12 mouse cellular contexts compared by ENCODE assay signal in the genomic region with DNA sequence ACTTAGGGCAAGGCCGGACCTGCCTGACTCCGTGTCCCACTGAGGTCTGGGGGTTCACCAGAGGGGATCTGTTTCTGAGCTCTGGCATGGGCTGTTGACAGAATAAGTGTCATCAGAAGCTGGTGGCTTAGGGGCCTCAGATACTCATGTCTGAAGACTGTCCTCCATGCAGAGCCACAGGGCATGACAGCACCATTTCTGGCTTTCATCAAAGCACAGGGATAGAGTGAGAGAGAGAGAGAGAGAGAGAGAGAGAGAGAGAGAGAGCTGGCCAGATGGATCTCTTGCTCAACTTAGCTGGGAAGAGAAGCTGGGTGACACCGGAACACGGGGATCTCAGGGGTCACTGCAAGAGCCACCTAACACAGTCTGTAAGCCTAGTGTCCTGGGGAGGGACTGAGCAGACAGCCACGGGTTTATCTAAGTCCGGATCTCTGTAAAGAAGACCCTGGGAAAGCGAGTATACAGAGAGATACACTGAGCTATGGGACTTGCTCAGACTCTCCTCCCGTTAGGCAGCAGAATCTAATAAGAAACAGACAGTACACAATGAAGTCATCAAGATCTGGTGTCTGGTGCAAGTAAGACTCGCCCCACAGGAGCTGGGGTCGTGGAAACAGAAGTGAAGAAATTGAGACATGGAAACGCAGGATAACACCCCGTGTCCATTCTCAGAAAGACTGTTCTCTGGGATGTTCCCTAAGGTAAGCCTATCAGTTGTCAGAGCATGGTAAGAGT. TPM values are rescaled to one million over a fixed set of nuclear protein-coding genes. Genes with fewer than 3 reads are reported as not detected.
A peak's percentile ranks its signal among the peaks of the same experiment; 100 is the strongest.
DNase-seq lines count a peak whose midpoint lies in the region; ATAC-seq and TF ChIP-seq lines count a peak whose summit lies in the region.
"Had no signal": no experiment of that assay in that cellular context is flagged by ENCODE, and none has a peak within 500 bp of the region (broad histone marks: within the 10 kb centered on the region; RNA-seq: fewer than 3 reads in every experiment).

No protein-coding gene starts in this region.

- no peaks in the 10 kb centered on the region for H3K36me3 ChIP-seq in heart, embryonic 11.5 days (ENCODE audit: control insufficient read depth, insufficient read depth, low read length)
- H3K36me3 ChIP-seq in lung, embryonic 14.5 days (ENCODE audit: insufficient read depth) = no peaks in the 10 kb centered on the region
- no peaks in the 10 kb centered on the region for H3K36me3 ChIP-seq in embryonic facial prominence, embryonic 15.5 days
- H3K36me3 ChIP-seq in stomach, embryonic 14.5 days (ENCODE audit: control insufficient read depth, insufficient read depth, low read length) = no peaks in the 10 kb centered on the region
- H3K36me3 ChIP-seq in kidney, adult 2 months (ENCODE audit: control insufficient read depth, insufficient read depth, low read length) = no peaks in the 10 kb centered on the region

- DNase-seq in heart, adult 9 months (ENCODE audit: low spot score in 2 of 2) = no peak
- DNase-seq in lung, embryonic 14.5 days = no peak
- DNase-seq in lung, adult 2 months = no peak
- no peak for DNase-seq in retina, postnatal 1 day
- no peak for DNase-seq in kidney, adult 2 months
- DNase-seq: kidney, postnatal 14 days; lung, postnatal 10 days had no signal

- no peak overlapping the region for H3K4me3 ChIP-seq in heart, embryonic 11.5 days (ENCODE audit: low read depth, low read length)
- H3K4me3 ChIP-seq in lung, embryonic 14.5 days (ENCODE audit: low read depth, low read length) = no peak overlapping the region
- H3K4me3 ChIP-seq in lung, adult 2 months (replicated peaks; ENCODE audit: extremely low read depth, low read depth, low read length) = no peak overlapping the region
- H3K4me3 ChIP-seq in embryonic facial prominence, embryonic 15.5 days (replicated peaks) = no peak overlapping the region
- no peak overlapping the region for H3K4me3 ChIP-seq in stomach, embryonic 14.5 days (ENCODE audit: low read depth, low read length)
- H3K4me3 ChIP-seq in kidney, adult 2 months (ENCODE audit: insufficient read depth, low read depth, low read length) = no peak overlapping the region
- H3K4me3 ChIP-seq: myocyte had no signal

- 0 out of 2 replicates have a peak, but pooled peaks have one; percentile 20 for ATAC-seq in heart, embryonic 11.5 days (replicated peaks; ENCODE audit: insufficient number of reproducible peaks, low FRiP score, low TSS enrichment)
- no peak for ATAC-seq in lung, embryonic 14.5 days (ENCODE audit: insufficient read depth)
- ATAC-seq in embryonic facial prominence, embryonic 15.5 days (ENCODE audit: insufficient number of reproducible peaks, low FRiP score, low TSS enrichment, low read depth) = no peak
- 0 out of 2 replicates have a peak, but pooled peaks have one; percentile 20 for ATAC-seq in stomach, embryonic 14.5 days (ENCODE audit: insufficient number of reproducible peaks, insufficient read depth, low FRiP score, low read depth)

- TF ChIP-seq CTCF in lung, embryonic 14.5 days (IDR thresholded peaks at IDR 0.05; ENCODE audit: low read depth) = no peak
- no peak for TF ChIP-seq CTCF in lung, adult 2 months (IDR thresholded peaks at IDR 0.05; ENCODE audit: insufficient read depth, low read length)
- no peak for TF ChIP-seq CTCF in kidney, adult 2 months (conservative IDR thresholded peaks at IDR 0.05; ENCODE audit: insufficient read depth, insufficient read length, low read depth, low read length)

- WGBS in heart, embryonic 11.5 days (ENCODE audit: insufficient replicate concordance) = 39% methylated on average over 12 of the region's 12 CpGs
- WGBS in lung, embryonic 14.5 days = 54% methylated on average over 12 of the region's 12 CpGs
- WGBS in lung, adult 2 months = 62% methylated on average over 12 of the region's 12 CpGs
- WGBS in embryonic facial prominence, embryonic 15.5 days = 32% methylated on average over 12 of the region's 12 CpGs
- 49% methylated on average over 12 of the region's 12 CpGs for WGBS in stomach, embryonic 14.5 days
- WGBS in kidney, adult 2 months = 75% methylated on average over 12 of the region's 12 CpGs

- H3K27ac ChIP-seq in heart, embryonic 11.5 days (ENCODE audit: low read depth, low read length) = no peak overlapping the region
- H3K27ac ChIP-seq in lung, embryonic 14.5 days (ENCODE audit: low read depth) = peak overlapping the region; percentile 46; the same call in 1 of the 2 replicates
- peak overlapping the region; percentile 29; the same call in 1 of the 2 replicates for H3K27ac ChIP-seq in embryonic facial prominence, embryonic 15.5 days (replicated peaks)
- peak overlapping the region; percentile 48; the same call in 1 of the 2 replicates for H3K27ac ChIP-seq in stomach, embryonic 14.5 days (ENCODE audit: low read length)
- no peak overlapping the region for H3K27ac ChIP-seq in kidney, adult 2 months (ENCODE audit: insufficient read depth, low read depth, low read length)

- no peaks in the 10 kb centered on the region for H3K27me3 ChIP-seq in heart, embryonic 11.5 days (ENCODE audit: control insufficient read depth, insufficient read depth, low read length)
- no peaks in the 10 kb centered on the region for H3K27me3 ChIP-seq in lung, embryonic 14.5 days (ENCODE audit: insufficient read depth, low read length)
- H3K27me3 ChIP-seq in embryonic facial prominence, embryonic 15.5 days = no peaks in the 10 kb centered on the region; the same call in 1 of the 2 replicates
- no peaks in the 10 kb centered on the region for H3K27me3 ChIP-seq in stomach, embryonic 14.5 days (ENCODE audit: control insufficient read depth, insufficient read depth, low read length)
- H3K27me3 ChIP-seq in kidney, adult 2 months (replicated peaks; ENCODE audit: control insufficient read depth, insufficient read depth, low read length) = no peaks in the 10 kb centered on the region

- TF ChIP-seq POLR2A in lung, adult 2 months (IDR thresholded peaks at IDR 0.05; ENCODE audit: borderline replicate concordance, extremely low read depth, low read depth, low read length) = no peak
- TF ChIP-seq POLR2A in kidney, adult 2 months (IDR thresholded peaks at IDR 0.05; ENCODE audit: low read depth, low read length) = no peak

- H3K9me3 ChIP-seq in heart, embryonic 11.5 days (replicated peaks; ENCODE audit: control insufficient read depth, low read length) = no peaks in the 10 kb centered on the region
- H3K9me3 ChIP-seq in lung, embryonic 14.5 days (ENCODE audit: low read depth, low read length) = no peaks in the 10 kb centered on the region
- no peaks in the 10 kb centered on the region for H3K9me3 ChIP-seq in embryonic facial prominence, embryonic 15.5 days (replicated peaks)
- no peaks in the 10 kb centered on the region for H3K9me3 ChIP-seq in stomach, embryonic 14.5 days (ENCODE audit: control insufficient read depth, low read depth, low read length)

- H3K4me1 ChIP-seq in heart, embryonic 11.5 days (ENCODE audit: control insufficient read depth, insufficient read depth, low read length) = peaks cover 31% of the 10 kb centered on the region
- H3K4me1 ChIP-seq in lung, embryonic 14.5 days (ENCODE audit: insufficient read depth) = 0 out of 2 replicates have a peak, but pooled peaks cover 3% of the 10 kb centered on the region
- no peaks in the 10 kb centered on the region for H3K4me1 ChIP-seq in lung, adult 2 months (ENCODE audit: control insufficient read depth, insufficient read depth, low read length)
- peaks cover 25% of the 10 kb centered on the region for H3K4me1 ChIP-seq in embryonic facial prominence, embryonic 15.5 days
- peaks cover 12% of the 10 kb centered on the region; the same call in 1 of the 2 replicates for H3K4me1 ChIP-seq in stomach, embryonic 14.5 days (ENCODE audit: control insufficient read depth, insufficient read depth, low read length)
- no peaks in the 10 kb centered on the region for H3K4me1 ChIP-seq in kidney, adult 2 months (ENCODE audit: control insufficient read depth, insufficient read depth, low read length)

- H3K4me2 ChIP-seq in heart, embryonic 11.5 days = peak overlapping the region; percentile 9; the same call in 1 of the 2 replicates
- no peak overlapping the region for H3K4me2 ChIP-seq in lung, embryonic 14.5 days
- H3K4me2 ChIP-seq in embryonic facial prominence, embryonic 15.5 days (replicated peaks) = peak overlapping the region; percentile 31
- no peak overlapping the region for H3K4me2 ChIP-seq in stomach, embryonic 14.5 days (replicated peaks; ENCODE audit: low read depth, low read length)
- H3K4me2 ChIP-seq: liver, embryonic 11.5 days had no signal

- peak overlapping the region; percentile 17; the same call in 1 of the 2 replicates for H3K9ac ChIP-seq in heart, embryonic 11.5 days (ENCODE audit: low read depth, low read length)
- H3K9ac ChIP-seq in lung, embryonic 14.5 days = no peak overlapping the region
- no peak overlapping the region for H3K9ac ChIP-seq in embryonic facial prominence, embryonic 15.5 days
- H3K9ac ChIP-seq in stomach, embryonic 14.5 days (replicated peaks; ENCODE audit: low read depth, low read length) = no peak overlapping the region

RNA-seq across cellular contexts. Expression of gene Medag, which starts 42.8 kb away (rescaled TPM):
- 0.75 and 0.96 TPM in 2 replicates for polyA plus RNA-seq in heart, embryonic 11.5 days (2014; fragmentation: Nextera tagmentation; extraction: Ambion mirVana)
- 1.2 and 1.6 TPM in 2 replicates for polyA plus RNA-seq in lung, embryonic 14.5 days (2014; fragmentation: Nextera tagmentation; extraction: Ambion mirVana)
- 5.2 and 7.1 TPM in 2 replicates for polyA plus RNA-seq in lung, adult 2 months (2012; rRNA removed)
- polyA plus RNA-seq in embryonic facial prominence, embryonic 15.5 days (2015; fragmentation: Nextera tagmentation; extraction: Ambion mirVana) = 1.8 and 2.2 TPM in 2 replicates
- 2.2 and 3.6 TPM in 2 replicates for polyA plus RNA-seq in stomach, embryonic 14.5 days (2014; fragmentation: Nextera tagmentation; extraction: Ambion mirVana)
- 0.61 and 0.88 TPM in 2 replicates for polyA plus RNA-seq in kidney, adult 2 months (2012; rRNA removed)

Comparison
In these comparisons a context has a peak if more than half of its experiments do, and no peak if none do; other contexts are left out.
1. ATAC-seq: peak in heart, embryonic 11.5 days (single experiment) and stomach, embryonic 14.5 days (single experiment); none in lung, embryonic 14.5 days (single experiment) and embryonic facial prominence, embryonic 15.5 days (single experiment).
2. H3K27ac ChIP-seq: peak in lung, embryonic 14.5 days (single experiment), embryonic facial prominence, embryonic 15.5 days (single experiment) and stomach, embryonic 14.5 days (single experiment); none in heart, embryonic 11.5 days (single experiment) and kidney, adult 2 months (single experiment).
3. H3K4me2 ChIP-seq: peak in heart, embryonic 11.5 days (single experiment) and embryonic facial prominence, embryonic 15.5 days (single experiment); none in lung, embryonic 14.5 days (single experiment) and stomach, embryonic 14.5 days (single experiment).